Mouse (Mus musculus): Measurements from ENCODE around the gene Notch3. TPM values are rescaled to one million over a fixed set of nuclear protein-coding genes. Genes with fewer than 3 reads are reported as not detected.

Notch3 gene
- total and polyA plus RNA-seq, 3 experiments: 0.16 to 4.4 (median 4.2) TPM

GRCm38 (mm10) chr17:32125407-32125806 lies 41.2 kb downstream of the Notch3 start:
- Histone ChIP-seq H3K4me1 (ENCODE audit: insufficient read depth, low read depth, low read length) (peaks cover 46% of the 10 kb centered on the region), H3K27me3 (ENCODE audit: insufficient read depth, low read length) (no peaks in the 10 kb centered on the region), H3K9me3 (replicated peaks) (peaks cover 3% of the 10 kb centered on the region), H3K4me3 (ENCODE audit: low read depth, low read length) (no peak overlapping the region), H3K36me3 (replicated peaks) (peaks cover 83% of the 10 kb centered on the region)
- DNase-seq (ENCODE audit: low spot score) (no peak), ATAC-seq (ENCODE audit: extremely low read depth, insufficient number of reproducible peaks, low FRiP score, poor library complexity, severe bottlenecking) (no peak)
- TF ChIP-seq GATA1 (IDR thresholded peaks at IDR 0.05; ENCODE audit: borderline replicate concordance, low read length): no peak

- ATAC-seq (ENCODE audit: extremely low read depth, insufficient number of reproducible peaks, low FRiP score, poor library complexity, severe bottlenecking): no peak
- TF ChIP-seq TAL1 (conservative IDR thresholded peaks at IDR 0.05; ENCODE audit: low read depth, low read length): no peak
- TF ChIP-seq CTCF (IDR thresholded peaks at IDR 0.05; ENCODE audit: low read depth, low read length): no peak
- TF ChIP-seq POLR2AphosphoS5 (IDR thresholded peaks at IDR 0.05; ENCODE audit: insufficient replicate concordance, low read depth, low read length): no peak
- no peak for TF ChIP-seq GATA2 (IDR thresholded peaks at IDR 0.05; ENCODE audit: borderline replicate concordance, low read depth, low read length)
- no peak for TF ChIP-seq GATA1 (IDR thresholded peaks at IDR 0.05; ENCODE audit: borderline replicate concordance, low read length)
- Histone ChIP-seq H3K4me1 (ENCODE audit: insufficient read depth, low read depth, low read length) (peaks cover 63% of the 10 kb centered on the region), H3K9me3 (replicated peaks) (peaks cover 3% of the 10 kb centered on the region), H3K36me3 (replicated peaks) (peaks cover 80% of the 10 kb centered on the region), H3K27me3 (ENCODE audit: insufficient read depth, low read length) (no peaks in the 10 kb centered on the region), H3K4me3 (ENCODE audit: low read depth, low read length) (no peak overlapping the region)
- DNase-seq (ENCODE audit: low spot score): no peak
Measured at GRCm38 (mm10) chr17:32123545-32123944, 43.1 kb downstream of the Notch3 start.

GRCm38 (mm10) chr17:32122587-32122970 lies 44.1 kb downstream of the Notch3 start:
- Histone ChIP-seq H3K4me3 (ENCODE audit: low read depth, low read length) (peak overlapping the region; percentile 68; the same call in 1 of the 2 replicates), H3K36me3 (replicated peaks) (peaks cover 76% of the 10 kb centered on the region)
- no peak for TF ChIP-seq GATA1 (IDR thresholded peaks at IDR 0.05; ENCODE audit: borderline replicate concordance, low read length)
- TF ChIP-seq POLR2AphosphoS5 (IDR thresholded peaks at IDR 0.05; ENCODE audit: insufficient replicate concordance, low read depth, low read length): no peak; the same call in 1 of the 2 replicates
- TF ChIP-seq GATA2 (IDR thresholded peaks at IDR 0.05; ENCODE audit: borderline replicate concordance, low read depth, low read length): no peak
- TF ChIP-seq TAL1 (conservative IDR thresholded peaks at IDR 0.05; ENCODE audit: low read depth, low read length): no peak
- TF ChIP-seq CTCF (IDR thresholded peaks at IDR 0.05; ENCODE audit: low read depth, low read length): no peak

GRCm38 (mm10) chr17:32121833-32122586 lies 44.6 kb downstream of the Notch3 start:
- Histone ChIP-seq H3K4me1 (ENCODE audit: insufficient read depth, low read depth, low read length) (peaks cover 74% of the 10 kb centered on the region), H3K36me3 (replicated peaks) (peaks cover 76% of the 10 kb centered on the region), H3K4me3 (ENCODE audit: low read depth, low read length) (peak overlapping the region; percentile 68; the same call in 1 of the 2 replicates), H3K27me3 (ENCODE audit: insufficient read depth, low read length) (no peaks in the 10 kb centered on the region), H3K9me3 (replicated peaks) (peaks cover 3% of the 10 kb centered on the region)
- TF ChIP-seq POLR2AphosphoS5 (IDR thresholded peaks at IDR 0.05; ENCODE audit: insufficient replicate concordance, low read depth, low read length) (0 out of 2 replicates have a peak, but pooled peaks have one; percentile 20), TAL1 (conservative IDR thresholded peaks at IDR 0.05; ENCODE audit: low read depth, low read length) (no peak)
- peak; percentile 60; the same call in 1 of the 2 replicates for ATAC-seq (ENCODE audit: extremely low read depth, insufficient number of reproducible peaks, low FRiP score, poor library complexity, severe bottlenecking)
- peak; percentile 68 for DNase-seq (ENCODE audit: low spot score)

More at GRCm38 (mm10) chr17:32122587-32122970, 44.1 kb downstream of the Notch3 start:
- Histone ChIP-seq H3K4me1 (ENCODE audit: insufficient read depth, low read depth, low read length) (peaks cover 70% of the 10 kb centered on the region), H3K27me3 (ENCODE audit: insufficient read depth, low read length) (no peaks in the 10 kb centered on the region), H3K9me3 (replicated peaks) (peaks cover 3% of the 10 kb centered on the region)
- no peak for DNase-seq (ENCODE audit: low spot score)
- ATAC-seq (ENCODE audit: extremely low read depth, insufficient number of reproducible peaks, low FRiP score, poor library complexity, severe bottlenecking): no peak

GRCm38 (mm10) chr17:32120771-32121532 lies 45.7 kb downstream of the Notch3 start:
- H3K27me3 ChIP-seq (ENCODE audit: insufficient read depth, low read length): no peaks in the 10 kb centered on the region
- peaks cover 1% of the 10 kb centered on the region for H3K9me3 ChIP-seq (replicated peaks)
- ATAC-seq (ENCODE audit: extremely low read depth, insufficient number of reproducible peaks, low FRiP score, poor library complexity, severe bottlenecking) (no peak), DNase-seq (ENCODE audit: low spot score) (peak; percentile 57)
- H3K4me3 ChIP-seq (ENCODE audit: low read depth, low read length): peak overlapping the region; percentile 45; the same call in 1 of the 2 replicates
- peaks cover 82% of the 10 kb centered on the region for H3K4me1 ChIP-seq (ENCODE audit: insufficient read depth, low read depth, low read length)
- no peak for TF ChIP-seq POLR2AphosphoS5 (IDR thresholded peaks at IDR 0.05; ENCODE audit: insufficient replicate concordance, low read depth, low read length)
- no peak for TF ChIP-seq GATA1 (IDR thresholded peaks at IDR 0.05; ENCODE audit: borderline replicate concordance, low read length)
- no peak for TF ChIP-seq CTCF (IDR thresholded peaks at IDR 0.05; ENCODE audit: low read depth, low read length)
- TF ChIP-seq GATA2 (IDR thresholded peaks at IDR 0.05; ENCODE audit: borderline replicate concordance, low read depth, low read length): no peak
- TF ChIP-seq TAL1 (conservative IDR thresholded peaks at IDR 0.05; ENCODE audit: low read depth, low read length): no peak
- peaks cover 79% of the 10 kb centered on the region for H3K36me3 ChIP-seq (replicated peaks)

GRCm38 (mm10) chr17:32119196-32119595 lies 47.5 kb downstream of the Notch3 start:
- peaks cover 87% of the 10 kb centered on the region for H3K4me1 ChIP-seq (ENCODE audit: insufficient read depth, low read depth, low read length)
- peak overlapping the region; percentile 36; the same call in 1 of the 2 replicates for H3K4me3 ChIP-seq (ENCODE audit: low read depth, low read length)
- no peak for ATAC-seq (ENCODE audit: extremely low read depth, insufficient number of reproducible peaks, low FRiP score, poor library complexity, severe bottlenecking)
- TF ChIP-seq GATA2 (IDR thresholded peaks at IDR 0.05; ENCODE audit: borderline replicate concordance, low read depth, low read length): no peak
- TF ChIP-seq CTCF (IDR thresholded peaks at IDR 0.05; ENCODE audit: low read depth, low read length): no peak
- H3K27me3 ChIP-seq (ENCODE audit: insufficient read depth, low read length): no peaks in the 10 kb centered on the region
- H3K9me3 ChIP-seq (replicated peaks): no peaks in the 10 kb centered on the region
- DNase-seq (ENCODE audit: low spot score): no peak
- peaks cover 79% of the 10 kb centered on the region for H3K36me3 ChIP-seq (replicated peaks)

Data from G1E (cell line).